Mouse (Mus musculus) stomach, postnatal 0 days (tissue): ENCODE data around the gene Evi2a. TPM values are rescaled to one million over a fixed set of nuclear protein-coding genes. Genes with fewer than 3 reads are reported as not detected.
A peak's percentile ranks its signal among the peaks of the same experiment; 100 is the strongest.

ENCODE experiments used
- ATAC-seq: fragments of 200-750 bp; cut with Nextera tagmentation; 2 replicates; pipeline ENCODE4 v1.8.0; 2017; ENCODE audit not compliant: low FRiP score, low TSS enrichment
- DNase-seq: peaks from one replicate; pipeline ENCODE4 v3.0.0-alpha.2; 2016; ENCODE audit warnings: low spot score
- H3K27ac ChIP-seq: fragments of 300-500 bp; sonication (generic); replicated peaks from 2 replicates; pipeline ENCODE4 v1.5.1; 2014; ENCODE audit warnings: mild to moderate bottlenecking, control low read depth
- H3K27me3 ChIP-seq: fragments of 300-500 bp; sonication (generic); 2 replicates; pipeline ENCODE4 v1.6.1; 2014; ENCODE audit warnings: low read length; ENCODE audit not compliant: control insufficient read depth, insufficient read depth
- H3K36me3 ChIP-seq: fragments of 300-500 bp; sonication (generic); 2 replicates; pipeline ENCODE4 v1.6.1; 2014; ENCODE audit warnings: low read length, mixed read lengths; ENCODE audit not compliant: control insufficient read depth, insufficient read depth
- H3K4me1 ChIP-seq: fragments of 300-500 bp; sonication (generic); replicated peaks from 2 replicates; pipeline ENCODE4 v1.6.1; 2014; ENCODE audit warnings: antibody characterized with exemption; ENCODE audit not compliant: control insufficient read depth, insufficient read depth
- H3K4me2 ChIP-seq: fragments of 300-500 bp; sonication (generic); replicated peaks from 2 replicates; pipeline ENCODE4 v1.6.1; 2014; ENCODE audit warnings: low read depth, mild to moderate bottlenecking, control low read depth, moderate library complexity
- H3K4me3 ChIP-seq: fragments of 300-500 bp; sonication (generic); 2 replicates; pipeline ENCODE4 v1.5.1; 2014; ENCODE audit warnings: low read depth, low read length, control low read depth
- H3K9ac ChIP-seq: fragments of 300-500 bp; sonication (generic); 2 replicates; pipeline ENCODE4 v1.6.1; 2014; ENCODE audit warnings: mild to moderate bottlenecking, low read length, control low read depth, mixed read lengths
- H3K9me3 ChIP-seq: fragments of 300-500 bp; sonication (generic); 2 replicates; pipeline ENCODE4 v1.6.1; 2016; ENCODE audit warnings: low read length; ENCODE audit not compliant: control insufficient read depth
- CTCF ChIP-seq: IDR thresholded peaks from 2 replicates; pipeline ENCODE4 v1.5.1; 2016; ENCODE audit warnings: antibody characterized with exemption, low read depth, mild to moderate bottlenecking, moderate library complexity
- EP300 ChIP-seq: optimal IDR thresholded peaks from 2 replicates; pipeline ENCODE3; 2016; ENCODE audit warnings: antibody characterized with exemption
- WGBS: fragments of 180-500 bp; shearing (Covaris S2); extraction: QIAGEN DNeasy Blood & Tissue Kit; methylation state at CpG from one replicate; pipeline ENCODE4 v1.1.7; 2014; 5-methylcytosine and 5-hydroxymethylcytosine counted together
- polyA plus RNA-seq: library from polyadenylated mRNA; unstranded; fragments of >200 nt; fragmentation: Nextera tagmentation; extraction: Ambion mirVana; gene quantifications from 2 replicates; pipeline ENCODE4 v1.2.1, GENCODE M21; 2015

Gene Evi2a
- polyA plus RNA-seq: 3.0 and 4.5 TPM in 2 replicates

- Histone ChIP-seq H3K27me3 (no peaks in the 10 kb centered on the region), H3K4me1 (no peaks in the 10 kb centered on the region), H3K36me3 (no peaks in the 10 kb centered on the region; the same call in 1 of the 2 replicates), H3K4me3 (no peak within 1 kb of the TSS), H3K27ac (no peak within 1 kb of the TSS), H3K4me2 (no peak within 1 kb of the TSS), H3K9me3 (no peaks in the 10 kb centered on the region), H3K9ac (no peak within 1 kb of the TSS)
- DNase-seq (no peak), ATAC-seq (no peak)
- TF ChIP-seq CTCF: no peak
- no peak for TF ChIP-seq EP300
- 85% methylated on average over 7 of the region's 7 CpGs for WGBS
Measured at GRCm38 (mm10) chr11:79530333-79530761, at the start of gene Evi2a, which contains the start of gene Evi2. Gene Evi2a, minus strand, starts transcription at chr11:79530609. Gene Evi2, minus strand, starts transcription at chr11:79530589.

GRCm38 (mm10) chr11:79577741-79578140 lies 47.3 kb upstream of the Evi2a start:
- Histone ChIP-seq H3K4me3 (no peak overlapping the region), H3K9ac (no peak overlapping the region), H3K36me3 (peaks cover 3% of the 10 kb centered on the region), H3K27me3 (no peaks in the 10 kb centered on the region), H3K4me1 (no peaks in the 10 kb centered on the region), H3K27ac (no peak overlapping the region), H3K4me2 (no peak overlapping the region), H3K9me3 (no peaks in the 10 kb centered on the region)
- TF ChIP-seq EP300 (no peak), CTCF (peak; percentile 92)
- DNase-seq: peak; percentile 83
- ATAC-seq: peak; percentile 73; the same call in 1 of the 2 replicates
- 39% methylated on average over 5 of the region's 5 CpGs for WGBS

- WGBS: 87% methylated on average over 14 of the region's 14 CpGs
- H3K4me2 ChIP-seq: no peak overlapping the region
- H3K9ac ChIP-seq: no peak overlapping the region
- no peak for TF ChIP-seq CTCF
- no peak for TF ChIP-seq EP300
- ATAC-seq (no peak), DNase-seq (no peak)
- H3K36me3 ChIP-seq: peaks cover 3% of the 10 kb centered on the region
- H3K4me3 ChIP-seq: no peak overlapping the region
- H3K27me3 ChIP-seq: no peaks in the 10 kb centered on the region
- H3K27ac ChIP-seq: no peak overlapping the region
- H3K9me3 ChIP-seq: no peaks in the 10 kb centered on the region
- no peaks in the 10 kb centered on the region for H3K4me1 ChIP-seq
Measured at GRCm38 (mm10) chr11:79575383-79576073, 45.1 kb upstream of the Evi2a start.

- Histone ChIP-seq H3K27ac (no peak overlapping the region), H3K9me3 (no peaks in the 10 kb centered on the region), H3K36me3 (no peaks in the 10 kb centered on the region; the same call in 1 of the 2 replicates), H3K4me2 (no peak overlapping the region), H3K27me3 (no peaks in the 10 kb centered on the region), H3K4me1 (no peaks in the 10 kb centered on the region), H3K4me3 (no peak overlapping the region), H3K9ac (no peak overlapping the region)
- 80% methylated on average over 3 of the region's 3 CpGs for WGBS
- DNase-seq: no peak
- ATAC-seq: no peak
- no peak for TF ChIP-seq EP300
- no peak for TF ChIP-seq CTCF
Measured at GRCm38 (mm10) chr11:79573836-79574235, 43.4 kb upstream of the Evi2a start.

GRCm38 (mm10) chr11:79570319-79570718 lies 39.9 kb upstream of the Evi2a start:
- no peaks in the 10 kb centered on the region for H3K4me1 ChIP-seq
- 94% methylated on average over 2 of the region's 2 CpGs for WGBS
- no peak overlapping the region for H3K27ac ChIP-seq
- no peak overlapping the region for H3K9ac ChIP-seq
- no peak for TF ChIP-seq CTCF
- TF ChIP-seq EP300: no peak
- no peak for DNase-seq
- H3K9me3 ChIP-seq: no peaks in the 10 kb centered on the region
- peaks cover 3% of the 10 kb centered on the region; the same call in 1 of the 2 replicates for H3K36me3 ChIP-seq
- H3K4me2 ChIP-seq: no peak overlapping the region
- no peaks in the 10 kb centered on the region for H3K27me3 ChIP-seq
- ATAC-seq: no peak
- H3K4me3 ChIP-seq: no peak overlapping the region

- Histone ChIP-seq H3K4me1 (no peaks in the 10 kb centered on the region), H3K4me3 (no peak overlapping the region), H3K9ac (no peak overlapping the region), H3K4me2 (no peak overlapping the region), H3K27ac (no peak overlapping the region), H3K36me3 (peaks cover 6% of the 10 kb centered on the region; the same call in 1 of the 2 replicates), H3K9me3 (no peaks in the 10 kb centered on the region), H3K27me3 (no peaks in the 10 kb centered on the region)
- ATAC-seq (peak; percentile 56; the same call in 1 of the 2 replicates), DNase-seq (peak; percentile 11)
- WGBS: 69% methylated on average over 11 of the region's 11 CpGs
- TF ChIP-seq EP300: no peak
- no peak for TF ChIP-seq CTCF
Measured at GRCm38 (mm10) chr11:79568197-79568911, 37.9 kb upstream of the Evi2a start.
